Mouse (Mus musculus): Measurements from ENCODE around the gene Spryd3.
"Not testable (repeated sequence)": the region's sequence is repeated elsewhere in the genome, so short reads cannot be mapped to it uniquely, and the experiment has no call there.

The Spryd3 gene

DNA sequence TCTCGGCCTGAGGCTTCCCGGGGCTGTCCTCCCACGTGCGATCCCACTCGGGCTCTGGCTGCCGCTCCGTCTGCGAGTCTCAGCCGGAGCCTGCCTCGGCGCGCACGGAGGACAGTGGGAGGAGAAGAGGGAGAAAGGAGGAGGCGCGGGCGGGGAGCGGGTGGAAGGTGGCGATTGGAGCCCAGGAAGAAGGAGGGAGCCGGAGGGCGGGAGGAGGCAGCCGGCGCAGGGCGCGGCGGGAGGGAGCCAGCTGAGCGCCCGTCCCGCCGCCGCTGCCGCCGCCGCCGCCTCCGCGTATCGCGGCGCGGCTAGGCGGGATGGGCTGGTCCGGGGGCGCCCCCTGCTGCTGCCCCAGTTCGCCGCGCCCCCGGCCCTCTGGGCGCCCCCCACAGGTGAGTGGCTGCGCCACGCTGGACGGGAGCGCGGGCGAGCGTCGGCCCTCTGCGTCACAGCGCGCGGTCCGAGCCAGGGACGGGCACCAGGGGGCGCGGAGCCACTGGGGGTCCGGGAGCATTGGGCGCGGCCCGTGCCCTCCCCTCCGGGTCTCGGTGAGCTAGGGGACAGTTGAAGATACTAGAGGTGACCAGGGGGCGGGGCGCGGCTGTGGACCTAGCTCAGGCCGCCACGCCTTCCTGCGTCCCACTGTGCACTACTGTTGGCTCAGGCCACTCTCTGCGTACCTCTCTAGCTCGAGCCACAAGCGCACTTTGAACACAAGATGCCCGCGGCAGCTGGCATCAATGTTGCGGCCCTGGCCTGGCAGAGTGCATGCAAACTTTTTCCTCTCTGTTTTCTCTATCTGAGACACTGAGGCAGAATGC is 35.7 kb downstream of the Spryd3 start, which contains the start of gene Tns2:
Tns2 (plus strand) TSS at position 253 of the 821 bp plus-strand sequence.
- in situ Hi-C loops (cut with MboI, MseI), result no loop called here

- in situ Hi-C loops (cut with MboI, MseI), result no loop called here
These were observed 36.3 kb downstream of the Spryd3 start for GRCm38 (mm10) chr15:102099771-102100160.

DNA sequence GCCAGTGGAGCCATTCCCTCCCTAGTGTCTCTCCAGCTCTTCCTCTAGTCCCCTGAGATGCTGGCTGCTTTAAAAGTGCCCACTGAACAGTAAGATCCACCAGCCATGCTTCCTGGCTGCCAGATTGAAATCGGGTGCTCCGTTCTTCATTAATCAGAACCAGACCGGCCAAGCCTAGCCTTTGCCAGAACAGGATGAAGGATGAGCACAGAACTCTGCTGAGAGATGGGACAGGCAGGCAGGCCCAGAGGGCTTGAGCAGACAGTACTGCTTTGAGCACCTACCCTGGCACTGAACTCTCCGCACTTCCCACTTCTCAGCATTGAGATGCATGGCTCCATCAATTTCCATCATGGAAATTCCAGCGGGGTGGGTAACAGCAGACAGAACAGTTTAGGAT is 36.8 kb downstream of the Spryd3 start:
- in situ Hi-C loops (cut with MboI, MseI), result no loop called here

GRCm38 (mm10) chr15:102097991-102098555 is 38.0 kb downstream of the Spryd3 start:
- in situ Hi-C loops (cut with MboI, MseI), result no loop called here

DNA sequence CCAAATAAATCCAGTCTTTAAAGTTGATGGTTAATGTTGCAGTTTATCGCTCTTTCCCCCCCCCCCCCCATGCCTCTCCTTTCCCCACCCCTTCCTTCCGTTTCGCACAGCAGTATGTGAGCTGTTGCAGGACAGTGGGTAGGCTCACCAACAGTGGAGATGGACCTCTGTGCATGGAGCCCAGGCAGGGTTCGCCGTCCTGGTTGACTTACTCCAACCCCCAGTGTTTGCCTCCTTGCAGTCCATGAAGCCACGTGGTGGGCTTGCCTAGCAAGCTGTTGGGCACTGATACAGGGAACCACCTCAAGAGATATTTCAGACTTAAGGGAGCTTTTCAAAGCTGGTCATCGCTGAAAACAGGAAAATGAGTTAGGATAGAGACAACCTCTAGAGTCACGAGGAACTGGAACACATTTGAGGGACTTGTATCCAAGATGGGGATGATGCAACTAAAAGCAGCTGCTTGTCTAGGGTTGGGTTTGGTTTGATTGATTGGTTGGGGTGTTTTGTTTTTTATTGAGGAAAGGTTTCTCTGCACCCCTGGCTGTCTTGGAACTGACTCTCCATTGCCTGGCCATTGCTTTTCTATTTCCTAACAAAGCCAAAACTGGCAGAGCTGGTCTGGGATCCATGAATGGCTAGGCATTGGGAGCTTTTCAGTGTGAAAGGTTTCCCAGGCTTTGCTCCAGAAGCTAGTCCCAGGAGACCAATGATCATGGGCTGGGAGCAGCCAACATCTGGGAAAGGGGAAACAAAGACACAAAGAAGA is 38.7 kb downstream of the Spryd3 start:
- in situ Hi-C loops (cut with MboI, MseI), result no loop called here

DNA sequence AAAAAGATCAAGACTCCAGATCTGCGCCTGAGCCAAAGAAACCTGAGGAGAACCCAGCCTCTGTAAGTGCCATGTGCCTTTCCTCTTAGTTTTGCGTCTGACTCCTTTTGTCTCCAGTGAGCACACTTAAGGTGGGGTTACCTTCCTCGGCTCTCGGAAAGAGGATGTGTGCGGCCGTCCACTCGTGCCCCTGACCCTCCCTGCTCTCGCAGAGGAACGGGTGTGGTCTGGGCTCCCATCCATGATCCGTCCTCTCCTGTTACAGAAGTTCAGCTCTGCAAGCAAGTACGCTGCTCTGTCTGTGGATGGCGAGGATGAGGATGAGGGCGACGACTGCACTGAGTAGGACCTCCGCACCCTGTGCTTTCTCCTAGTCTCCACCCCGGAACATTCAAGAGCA is 41.0 kb downstream of the Spryd3 start:
- in situ Hi-C loops (cut with MboI, MseI), result loop anchor here (5.0 kb wide), 1 partner anchor 397 kb away; no protein-coding TSS in a partner anchor

DNA sequence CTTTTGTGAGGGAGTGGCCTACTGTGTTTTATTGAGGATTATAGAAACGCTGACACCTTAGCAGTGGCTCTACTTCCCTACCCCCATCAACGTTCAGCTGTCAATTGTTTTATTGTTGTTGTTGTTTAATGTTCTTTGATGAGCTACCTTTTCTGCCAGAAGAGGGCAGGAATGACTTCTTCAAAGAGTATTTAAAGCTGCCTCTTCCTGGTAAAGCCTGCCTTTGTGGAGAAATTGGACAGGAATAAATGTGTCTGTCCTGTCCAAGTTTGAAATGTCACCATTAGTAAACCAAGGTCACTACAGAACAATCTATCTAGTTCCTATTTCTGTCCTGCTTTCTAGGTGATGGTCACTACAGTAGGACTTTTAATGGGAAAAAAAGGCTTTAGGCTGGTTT is 41.9 kb downstream of the Spryd3 start:
- in situ Hi-C loops (cut with MboI, MseI), result loop anchor here (5.0 kb wide), 1 partner anchor 398 kb away; no protein-coding TSS in a partner anchor

GRCm38 (mm10) chr15:102092222-102092621 is 43.8 kb downstream of the Spryd3 start:
- in situ Hi-C loops (cut with MboI, MseI), result loop anchor here (5.0 kb wide), 1 partner anchor 400 kb away; no protein-coding TSS in a partner anchor

DNA sequence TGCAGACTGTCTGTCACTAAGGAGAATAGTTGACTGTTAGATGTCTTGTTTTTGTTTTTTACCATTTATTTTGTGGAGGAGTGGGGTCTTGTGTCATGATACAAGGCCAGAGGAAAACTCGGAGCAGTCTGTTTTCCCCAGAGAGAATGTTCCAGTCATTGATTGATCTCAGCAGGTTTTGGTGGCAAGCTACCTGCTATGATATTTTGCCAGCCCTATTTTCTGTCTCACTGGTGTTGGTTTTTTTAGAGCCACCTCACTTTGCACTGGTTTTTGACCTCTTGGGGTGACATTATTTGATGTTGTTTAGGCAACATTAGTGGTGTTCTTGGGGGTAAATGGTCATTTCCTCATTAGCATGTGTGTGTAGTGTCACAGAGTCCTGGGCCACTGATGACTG is 44.3 kb downstream of the Spryd3 start:
- in situ Hi-C loops (cut with MboI, MseI), result loop anchor here (5.0 kb wide), 1 partner anchor 401 kb away; no protein-coding TSS in a partner anchor

DNA sequence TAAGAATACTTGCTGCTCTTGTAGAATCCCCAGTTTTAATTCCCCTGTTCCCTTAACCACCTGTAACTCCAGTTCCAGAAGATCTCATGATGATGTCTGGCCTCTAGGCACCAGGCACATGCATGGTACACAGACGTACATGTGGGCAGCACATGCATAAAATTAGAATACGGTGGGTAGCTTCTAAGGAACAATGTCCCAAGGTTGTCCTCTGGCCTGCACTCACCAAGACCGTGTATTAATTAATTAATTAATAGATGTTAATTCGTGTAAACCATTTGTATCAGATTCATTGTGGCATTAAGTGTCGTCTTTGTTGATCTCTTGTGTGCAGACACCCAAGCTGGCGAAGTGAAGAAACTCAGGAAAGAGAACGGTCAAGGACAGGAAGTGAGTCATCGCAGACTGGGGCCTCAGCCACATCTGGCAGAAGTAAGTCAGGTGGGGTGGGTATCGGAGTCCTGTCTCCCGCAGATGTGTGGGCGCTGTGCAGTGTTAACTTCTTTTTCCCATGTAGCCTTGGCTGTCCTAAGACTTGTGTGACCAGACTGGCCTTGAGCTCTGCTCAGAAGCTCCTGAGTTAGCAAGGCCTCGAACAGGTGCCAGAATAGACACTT is 44.9 kb downstream of the Spryd3 start:
- in situ Hi-C loops (cut with MboI, MseI), result loop anchor here (5.0 kb wide), 1 partner anchor 401 kb away; no protein-coding TSS in a partner anchor

GRCm38 (mm10) chr15:102089914-102090585 is 46.0 kb downstream of the Spryd3 start:
- in situ Hi-C loops (cut with MboI, MseI), result loop anchor here (5.0 kb wide), 1 partner anchor 402 kb away; no protein-coding TSS in a partner anchor

- in situ Hi-C loops (cut with MboI, MseI), result no loop called here
These were observed 53.0 kb downstream of the Spryd3 start for GRCm38 (mm10) chr15:102083028-102083427.

- in situ Hi-C loops (cut with MboI, MseI), result no loop called here
These were observed 53.9 kb downstream of the Spryd3 start for GRCm38 (mm10) chr15:102082148-102082547.

DNA sequence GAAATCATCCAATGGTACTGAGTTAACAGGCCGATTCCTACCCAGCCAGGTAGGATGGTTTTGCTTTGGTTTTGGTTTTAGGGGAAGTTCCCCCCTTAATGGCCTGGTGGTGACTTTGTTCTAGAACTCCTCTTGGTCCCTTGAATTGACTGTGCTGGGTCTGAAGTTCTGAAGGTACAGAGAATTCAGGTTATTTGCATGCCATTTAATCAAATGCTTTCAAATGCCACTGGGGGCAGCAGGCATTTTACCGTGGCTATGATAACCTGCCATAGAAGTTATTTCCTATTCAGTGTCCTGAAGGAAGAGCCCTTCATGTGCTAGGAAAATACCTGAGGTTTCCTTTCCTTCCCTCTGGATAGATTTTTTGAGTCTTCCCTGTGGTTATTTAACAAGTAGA is 55.6 kb downstream of the Spryd3 start:
- in situ Hi-C loops (cut with MboI, MseI), result no loop called here

DNA sequence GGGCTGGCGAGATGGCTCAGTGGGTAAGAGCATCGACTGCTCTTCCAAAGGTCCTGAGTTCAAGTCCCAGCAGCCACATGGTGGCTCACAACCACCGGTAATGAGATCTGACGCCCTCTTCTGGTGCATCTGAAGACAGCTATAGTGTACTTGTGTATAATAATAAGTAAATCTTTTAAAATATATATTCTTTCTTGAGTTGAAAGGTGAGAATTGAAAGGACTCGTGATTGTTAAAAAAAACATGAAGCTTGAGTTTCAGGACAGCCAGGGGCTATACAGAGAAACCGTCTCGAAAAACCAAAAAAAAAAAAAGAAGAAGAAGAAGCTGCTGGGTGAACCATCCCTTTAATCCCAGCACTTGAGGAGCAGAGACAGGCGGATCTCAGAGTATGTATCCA is 56.1 kb downstream of the Spryd3 start:
- in situ Hi-C loops (cut with MboI, MseI), result not testable (repeated sequence)

GRCm38 (mm10) chr15:102079221-102079620 is 56.8 kb downstream of the Spryd3 start:
- in situ Hi-C loops (cut with MboI, MseI), result no loop called here

DNA sequence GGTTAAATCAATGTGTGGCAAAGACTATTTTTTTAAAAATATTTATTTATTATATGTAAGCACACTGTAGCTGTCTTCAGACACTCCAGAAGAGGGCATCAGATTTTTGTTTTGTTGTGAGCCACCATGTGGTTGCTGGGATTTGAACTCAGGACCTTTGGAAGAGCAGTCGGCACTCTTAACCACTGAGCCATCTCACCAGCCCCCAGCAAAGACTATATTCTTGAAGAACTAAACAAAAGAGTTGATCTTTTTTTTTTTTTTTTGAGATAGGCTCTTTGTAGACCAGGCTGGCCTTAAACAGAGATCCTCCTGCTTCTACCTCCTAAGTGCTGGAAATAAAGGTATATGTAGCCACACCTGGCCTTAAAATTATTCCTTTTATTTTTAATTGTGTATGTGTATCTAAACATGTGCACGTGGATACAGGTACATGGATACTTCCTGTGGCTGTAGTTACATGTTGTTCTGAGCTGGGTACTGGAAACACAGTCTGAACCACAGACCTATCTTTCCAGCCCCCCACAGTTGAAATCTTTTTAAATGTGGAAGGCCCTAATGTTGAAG is 58.8 kb downstream of the Spryd3 start:
- in situ Hi-C loops (cut with MboI, MseI), result no loop called here

DNA sequence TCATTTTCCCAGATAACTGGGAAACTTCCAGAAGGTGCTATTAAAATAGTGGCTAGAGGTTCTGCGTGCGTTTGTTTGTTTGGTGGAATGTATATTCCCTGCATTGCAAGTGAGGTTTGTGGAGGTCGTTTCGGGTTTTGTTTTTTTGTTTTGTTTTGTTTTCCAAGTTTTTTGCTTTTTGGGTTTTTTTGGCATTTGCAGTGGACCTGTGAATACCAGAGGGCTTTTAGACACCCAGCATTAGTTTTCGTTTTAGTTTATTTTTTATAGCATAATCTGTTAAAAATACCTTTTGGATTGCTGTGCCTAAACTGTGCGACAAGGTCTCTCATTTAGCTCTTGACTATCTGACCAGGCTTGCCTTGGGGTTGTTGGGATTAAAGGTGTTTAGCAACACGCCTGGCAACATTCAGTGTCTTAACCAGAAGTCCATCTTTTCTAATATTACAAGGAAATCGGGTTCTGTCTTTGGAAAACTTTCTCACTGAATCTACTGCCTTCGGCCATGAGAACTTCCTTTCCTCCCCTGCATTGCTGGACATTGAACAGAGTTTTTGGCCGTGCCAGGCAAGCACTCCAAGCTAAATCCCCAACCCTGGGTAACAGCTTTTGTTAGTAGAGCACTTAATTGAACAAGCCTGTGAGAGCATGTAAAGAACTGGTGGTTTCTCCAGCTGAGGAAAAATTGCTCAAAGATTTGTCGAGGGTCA is 61.0 kb downstream of the Spryd3 start:
- in situ Hi-C loops (cut with MboI, MseI), result loop anchor here (5.0 kb wide), 1 partner anchor 833 kb away; no protein-coding TSS in a partner anchor

DNA sequence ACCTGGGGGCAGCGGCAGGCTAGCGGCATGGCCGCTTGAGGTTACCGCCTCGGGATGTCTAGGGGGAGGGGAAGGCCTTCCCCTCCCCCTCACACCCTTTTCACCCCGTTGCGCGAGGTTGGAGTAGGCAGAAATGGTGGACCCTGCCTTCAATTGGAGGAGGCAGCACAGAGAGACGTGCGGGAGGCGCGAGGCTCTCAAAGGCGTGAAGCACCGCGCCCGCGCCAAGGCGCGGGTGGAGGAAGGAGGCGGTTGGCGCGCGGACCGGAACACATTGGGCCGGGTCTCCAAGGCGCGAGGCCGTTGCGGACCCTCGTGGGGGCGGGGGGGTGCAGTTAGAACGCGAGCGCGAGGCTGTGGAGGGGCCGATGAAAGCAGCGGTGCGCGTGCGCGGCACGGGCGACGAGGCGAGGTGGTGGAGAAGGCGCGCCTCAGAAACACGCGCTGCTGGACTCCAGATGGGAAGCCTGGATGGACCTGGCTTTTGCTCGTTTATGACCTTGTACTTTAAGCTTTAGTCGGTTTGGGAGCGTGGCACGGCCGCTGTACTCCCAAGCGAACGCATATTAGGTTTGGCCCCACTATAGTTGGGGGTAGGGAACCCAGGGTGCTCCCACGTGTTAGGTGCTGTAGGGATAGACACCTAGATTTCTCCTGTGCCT is 61.8 kb downstream of the Spryd3 start:
- in situ Hi-C loops (cut with MboI, MseI), result loop anchor here (5.0 kb wide), 1 partner anchor 832 kb away; no protein-coding TSS in a partner anchor
